Mouse (Mus musculus) erythroblast, embryonic 14.5 days (primary cell): ENCODE data around the gene Grm7.

Experiments used
- GATA1 ChIP-seq: IDR thresholded peaks from 2 replicates; pipeline ENCODE4 v1.6.1; 2012; ENCODE audit warnings: low read length, inconsistent platforms, mixed read lengths
- TAL1 ChIP-seq: IDR thresholded peaks from 3 replicates; pipeline ENCODE4 v1.6.1; 2012; ENCODE audit warnings: low read length, inconsistent platforms, mixed read lengths

GRCm38 (mm10) chr6:110772652-110773051 is 127.3 kb downstream of the Grm7 start:
- TF ChIP-seq TAL1 (no peak), GATA1 (no peak)
